Mouse (Mus musculus): Measurements from ENCODE around the gene Ttn.

DNA sequence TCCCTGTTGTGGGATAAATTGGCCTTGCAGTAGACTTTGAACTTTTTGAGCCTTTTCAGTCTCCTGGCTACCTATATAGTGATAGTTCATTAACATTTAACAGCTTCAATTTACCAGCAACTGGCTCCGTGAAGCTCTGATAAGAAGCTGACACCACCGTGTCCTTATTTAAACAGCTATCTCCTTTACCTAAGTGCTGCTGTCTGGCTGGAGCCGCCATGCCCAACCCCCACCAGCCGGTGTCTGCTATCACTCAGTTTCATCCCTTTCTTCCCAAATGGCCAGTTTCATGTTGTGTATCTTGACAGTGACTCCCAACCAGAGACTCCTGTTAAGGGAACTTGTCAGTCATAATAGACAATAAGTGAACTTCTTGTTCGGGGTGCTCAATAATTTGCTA lies 1.3 kb upstream of the Ttn start:
- no peak for TF ChIP-seq CTCF (IDR thresholded peaks at IDR 0.05; ENCODE audit: borderline replicate concordance, insufficient read depth, low read length)
- TF ChIP-seq POLR2A (IDR thresholded peaks at IDR 0.05; ENCODE audit: low read depth, low read length): no peak
